Mouse (Mus musculus) kidney, embryonic 16.5 days (tissue): ENCODE results near the gene Dlgap5. TPM values are rescaled to one million over a fixed set of nuclear protein-coding genes. Genes with fewer than 3 reads are reported as not detected.

Experiments used
- polyA plus RNA-seq: library from polyadenylated mRNA; unstranded; fragments of >200 nt; fragmentation: Nextera tagmentation; extraction: Ambion mirVana; gene quantifications from 2 replicates; pipeline ENCODE4 v1.2.1, GENCODE M21; 2015

Dlgap5 gene
- polyA plus RNA-seq, 1 experiment from 2014 or later = 48.4 TPM

Other genes with a start within 250 kb of the Dlgap5 start
- gene Gch1, start 229.0 kb downstream of the Dlgap5 start, polyA plus RNA-seq = 1.9 and 2.5 TPM in 2 replicates
- gene Wdhd1, start 141.6 kb downstream of the Dlgap5 start, polyA plus RNA-seq = 26.5 and 32.3 TPM in 2 replicates
- 3.4 and 3.5 TPM in 2 replicates for gene Socs4, start 141.5 kb downstream of the Dlgap5 start, polyA plus RNA-seq
- gene Mapk1ip1l, start 120.1 kb downstream of the Dlgap5 start, polyA plus RNA-seq = 71.7 and 84.3 TPM in 2 replicates
- gene Lgals3, start 50.7 kb downstream of the Dlgap5 start, polyA plus RNA-seq = 30.1 and 37.6 TPM in 2 replicates
- 22.8 and 24.1 TPM in 2 replicates for gene Fbxo34, start 32.0 kb upstream of the Dlgap5 start, polyA plus RNA-seq
- gene Atg14, start 152.2 kb upstream of the Dlgap5 start, polyA plus RNA-seq = 17.8 and 18.3 TPM in 2 replicates
- gene Ktn1, start 230.0 kb upstream of the Dlgap5 start, polyA plus RNA-seq = 52.1 and 63.1 TPM in 2 replicates